Mouse (Mus musculus): ENCODE results near the gene Mkln1. TPM values are rescaled to one million over a fixed set of nuclear protein-coding genes. Genes with fewer than 3 reads are reported as not detected.

Mkln1 gene
- polyA plus RNA-seq, 1 experiment: 40.7 TPM

DNA sequence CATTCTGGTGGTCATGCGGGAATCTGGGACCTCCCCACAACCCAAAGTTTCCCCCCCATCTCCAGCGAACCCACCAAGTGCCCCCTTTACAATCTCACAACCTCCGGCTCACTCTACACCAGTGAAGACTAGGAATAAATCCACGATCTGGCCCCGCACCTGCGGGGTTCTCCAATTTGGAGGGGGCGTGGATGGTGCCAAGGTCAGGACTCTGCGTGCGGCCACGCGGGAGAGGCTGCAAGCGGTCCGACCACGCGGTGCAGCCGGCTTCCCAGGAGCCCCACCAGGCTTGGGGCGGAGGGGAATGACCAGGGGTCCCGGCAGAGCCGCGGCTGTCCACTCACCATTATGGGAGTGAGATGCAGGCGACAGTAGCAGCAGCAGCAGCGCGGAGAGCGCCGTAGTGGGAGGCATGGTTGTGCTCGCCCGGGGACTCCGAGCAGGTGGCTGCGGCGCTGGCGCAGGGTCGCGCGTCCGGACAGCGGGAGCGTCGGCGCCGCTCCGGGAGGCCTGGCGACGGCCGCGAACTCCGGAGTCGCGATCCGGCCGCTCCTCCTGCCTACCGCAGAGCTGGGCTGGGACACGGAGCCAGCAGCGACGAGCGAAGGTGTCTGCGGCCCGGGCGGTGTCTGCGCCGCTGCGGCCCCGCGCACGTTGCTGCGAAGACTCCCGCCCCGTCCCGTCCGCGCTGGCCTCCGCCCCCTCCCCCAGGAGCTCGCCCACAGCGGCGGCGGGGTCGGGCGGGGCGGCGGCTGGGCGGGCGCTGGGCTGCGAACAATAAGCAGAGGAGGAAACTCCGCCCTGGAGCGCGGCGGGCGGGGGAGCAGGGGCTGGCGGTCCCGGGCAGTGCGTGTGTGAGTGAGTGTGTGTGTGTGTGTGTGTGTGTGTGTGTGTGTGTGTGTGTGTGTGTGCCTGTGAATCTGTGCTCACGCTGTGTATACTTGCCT is 165.0 kb downstream of the Mkln1 start, which contains the start of gene Podxl:
TSS of gene Podxl (minus strand) at position 747 of the 947 bp plus-strand sequence.
- H3K27me3 ChIP-seq (ENCODE audit: control insufficient read depth, insufficient read depth, low read length): no peaks in the 10 kb centered on the region; the same call in 1 of the 2 replicates
- H3K27ac ChIP-seq (ENCODE audit: control insufficient read depth, insufficient read depth, low read depth, low read length): no peak within 1 kb of the TSS
- peak within 1 kb of the TSS; percentile 75 for H3K4me3 ChIP-seq (ENCODE audit: control insufficient read depth, low read depth, low read length)
- H3K4me1 ChIP-seq (ENCODE audit: control insufficient read depth, insufficient read depth, low read length): peaks cover 18% of the 10 kb centered on the region
- no peaks in the 10 kb centered on the region for H3K36me3 ChIP-seq (ENCODE audit: control insufficient read depth, insufficient read depth, low read length)
- TF ChIP-seq POLR2A (IDR thresholded peaks at IDR 0.05; ENCODE audit: control insufficient read depth, low read depth, low read length) (no peak), CTCF (IDR thresholded peaks at IDR 0.05; ENCODE audit: control insufficient read depth, insufficient read depth, insufficient replicate concordance, low read depth, low read length) (no peak)

DNA sequence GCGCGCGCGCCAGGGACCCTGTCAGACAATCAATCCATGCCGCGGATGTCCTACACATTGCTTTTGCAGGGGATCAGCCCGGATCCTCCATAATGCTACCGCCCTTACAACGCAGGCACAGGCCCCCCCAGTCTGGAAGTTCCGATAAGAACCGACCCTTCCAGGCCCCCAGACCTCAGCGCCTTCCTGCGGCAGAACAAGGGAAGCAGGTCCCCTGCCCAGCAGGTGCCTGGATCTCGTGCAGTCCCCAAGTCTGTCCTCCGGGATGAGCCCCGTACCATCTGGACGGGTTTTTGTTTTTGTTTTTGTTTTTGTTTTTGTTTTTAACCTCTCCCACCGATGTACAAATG is 165.6 kb downstream of the Mkln1 start:
- Histone ChIP-seq H3K4me1 (ENCODE audit: control insufficient read depth, insufficient read depth, low read length) (peaks cover 18% of the 10 kb centered on the region), H3K36me3 (ENCODE audit: control insufficient read depth, insufficient read depth, low read length) (no peaks in the 10 kb centered on the region), H3K4me3 (ENCODE audit: control insufficient read depth, low read depth, low read length) (peak overlapping the region; percentile 75), H3K27ac (ENCODE audit: control insufficient read depth, insufficient read depth, low read depth, low read length) (no peak overlapping the region), H3K27me3 (ENCODE audit: control insufficient read depth, insufficient read depth, low read length) (no peaks in the 10 kb centered on the region; the same call in 1 of the 2 replicates)
- TF ChIP-seq POLR2A (IDR thresholded peaks at IDR 0.05; ENCODE audit: control insufficient read depth, low read depth, low read length): no peak
- TF ChIP-seq CTCF (IDR thresholded peaks at IDR 0.05; ENCODE audit: control insufficient read depth, insufficient read depth, insufficient replicate concordance, low read depth, low read length): no peak

DNA sequence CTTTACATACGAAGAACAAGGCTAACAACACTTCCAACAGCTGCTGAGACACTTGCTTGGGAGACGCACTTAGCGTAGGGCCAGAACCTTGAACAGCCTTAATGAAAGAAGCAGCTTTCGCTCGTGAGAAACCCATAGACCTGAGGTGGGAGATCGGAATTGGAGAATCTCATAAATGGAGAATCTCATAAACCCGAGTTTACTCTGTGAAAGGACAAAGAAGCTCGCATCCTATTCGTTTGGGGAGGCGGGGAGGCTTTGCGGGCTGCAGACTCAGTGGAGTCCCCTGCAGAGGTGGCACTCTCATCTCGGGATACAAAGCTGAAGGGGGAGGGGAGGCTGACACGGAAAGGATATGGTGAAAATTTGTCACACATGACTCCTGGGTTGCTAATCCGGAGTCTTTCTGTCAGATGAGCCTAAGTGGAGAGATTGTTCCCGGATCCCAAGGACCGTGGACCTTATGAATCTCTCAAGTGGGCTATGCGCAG is 166.4 kb downstream of the Mkln1 start:
- H3K27ac ChIP-seq (ENCODE audit: control insufficient read depth, insufficient read depth, low read depth, low read length): no peak overlapping the region
- H3K4me1 ChIP-seq (ENCODE audit: control insufficient read depth, insufficient read depth, low read length): peaks cover 18% of the 10 kb centered on the region
- no peak for TF ChIP-seq POLR2A (IDR thresholded peaks at IDR 0.05; ENCODE audit: control insufficient read depth, low read depth, low read length)
- TF ChIP-seq CTCF (IDR thresholded peaks at IDR 0.05; ENCODE audit: control insufficient read depth, insufficient read depth, insufficient replicate concordance, low read depth, low read length): no peak
- H3K36me3 ChIP-seq (ENCODE audit: control insufficient read depth, insufficient read depth, low read length): no peaks in the 10 kb centered on the region
- no peak overlapping the region for H3K4me3 ChIP-seq (ENCODE audit: control insufficient read depth, low read depth, low read length)
- H3K27me3 ChIP-seq (ENCODE audit: control insufficient read depth, insufficient read depth, low read length): no peaks in the 10 kb centered on the region; the same call in 1 of the 2 replicates

Other genes starting within 250 kb of the Mkln1 start
- gene Podxl, start 165.2 kb downstream of the Mkln1 start, polyA plus RNA-seq (2012; rRNA removed): 2.1 and 2.2 TPM in 2 replicates

Data from testis, adult 2 months (tissue).